Mouse (Mus musculus): ENCODE results near the gene Slco4a1. TPM values are rescaled to one million over a fixed set of nuclear protein-coding genes. Genes with fewer than 3 reads are reported as not detected.

The Slco4a1 gene
- polyA plus RNA-seq, 1 experiment from 2014 or later, result 1.7 TPM

DNA sequence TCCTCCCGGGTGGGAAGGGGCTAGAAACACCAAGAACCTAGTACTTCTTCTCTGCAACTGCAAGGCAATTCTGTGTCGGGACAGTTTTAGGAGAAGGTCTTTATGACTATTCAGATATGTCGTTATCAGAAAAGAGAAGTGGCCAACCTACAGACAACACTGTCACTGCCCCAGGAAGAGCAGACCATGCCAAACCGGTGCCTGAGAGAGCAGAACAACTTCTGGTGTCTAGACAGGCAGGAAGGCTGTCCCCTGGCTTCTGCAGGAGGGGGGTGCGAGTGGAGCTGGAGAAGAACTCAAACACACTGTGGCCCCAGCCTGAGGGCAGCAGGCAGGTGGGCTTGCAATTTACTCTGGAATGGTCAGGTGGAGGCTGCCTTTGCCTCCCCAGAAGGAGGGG is 14.0 kb upstream of the Slco4a1 start:
- Histone ChIP-seq H3K9me3 (replicated peaks; ENCODE audit: control insufficient read depth, low read length, poor library complexity, severe bottlenecking) (no peaks in the 10 kb centered on the region), H3K4me3 (ENCODE audit: low read depth, low read length) (no peak overlapping the region), H3K27ac (ENCODE audit: low read length) (no peak overlapping the region), H3K9ac (ENCODE audit: low read depth, low read length) (no peak overlapping the region), H3K27me3 (ENCODE audit: control insufficient read depth, insufficient read depth, low read depth, low read length) (no peaks in the 10 kb centered on the region), H3K36me3 (ENCODE audit: control insufficient read depth, insufficient read depth, low read length) (no peaks in the 10 kb centered on the region), H3K4me2 (ENCODE audit: low read length) (no peak overlapping the region), H3K4me1 (ENCODE audit: control insufficient read depth, insufficient read depth, low read length) (no peaks in the 10 kb centered on the region)
- ATAC-seq, result no peak
- 91% methylated on average over 5 of the region's 5 CpGs for WGBS

DNA sequence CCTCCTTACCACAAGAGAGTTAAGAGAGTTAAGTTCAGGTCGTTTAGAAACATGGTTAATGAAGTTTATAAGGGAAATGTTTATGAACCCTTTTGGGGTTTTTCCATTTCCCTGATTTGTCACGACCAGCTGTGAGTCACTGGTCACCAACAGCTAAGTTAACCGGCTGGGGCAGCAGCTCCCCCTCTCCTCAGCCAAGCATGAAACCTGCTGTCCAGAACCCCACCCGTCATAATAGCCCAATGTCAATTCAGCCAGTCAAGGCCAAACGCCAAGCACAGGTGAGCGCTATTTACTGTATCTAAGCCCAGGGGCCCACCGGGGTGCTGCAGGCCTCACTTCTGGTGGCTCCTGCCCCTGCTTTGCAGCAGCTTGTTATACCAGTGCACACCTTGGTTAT is 12.2 kb upstream of the Slco4a1 start:
- H3K27ac ChIP-seq (ENCODE audit: low read length), result no peak overlapping the region
- H3K4me3 ChIP-seq (ENCODE audit: low read depth, low read length), result no peak overlapping the region
- ATAC-seq, result no peak
- no peaks in the 10 kb centered on the region for H3K27me3 ChIP-seq (ENCODE audit: control insufficient read depth, insufficient read depth, low read depth, low read length)
- no peak overlapping the region for H3K9ac ChIP-seq (ENCODE audit: low read depth, low read length)
- no peaks in the 10 kb centered on the region for H3K36me3 ChIP-seq (ENCODE audit: control insufficient read depth, insufficient read depth, low read length)
- no peak overlapping the region for H3K4me2 ChIP-seq (ENCODE audit: low read length)
- 69% methylated on average over 7 of the region's 7 CpGs for WGBS
- H3K4me1 ChIP-seq (ENCODE audit: control insufficient read depth, insufficient read depth, low read length), result no peaks in the 10 kb centered on the region
- no peaks in the 10 kb centered on the region for H3K9me3 ChIP-seq (replicated peaks; ENCODE audit: control insufficient read depth, low read length, poor library complexity, severe bottlenecking)

DNA sequence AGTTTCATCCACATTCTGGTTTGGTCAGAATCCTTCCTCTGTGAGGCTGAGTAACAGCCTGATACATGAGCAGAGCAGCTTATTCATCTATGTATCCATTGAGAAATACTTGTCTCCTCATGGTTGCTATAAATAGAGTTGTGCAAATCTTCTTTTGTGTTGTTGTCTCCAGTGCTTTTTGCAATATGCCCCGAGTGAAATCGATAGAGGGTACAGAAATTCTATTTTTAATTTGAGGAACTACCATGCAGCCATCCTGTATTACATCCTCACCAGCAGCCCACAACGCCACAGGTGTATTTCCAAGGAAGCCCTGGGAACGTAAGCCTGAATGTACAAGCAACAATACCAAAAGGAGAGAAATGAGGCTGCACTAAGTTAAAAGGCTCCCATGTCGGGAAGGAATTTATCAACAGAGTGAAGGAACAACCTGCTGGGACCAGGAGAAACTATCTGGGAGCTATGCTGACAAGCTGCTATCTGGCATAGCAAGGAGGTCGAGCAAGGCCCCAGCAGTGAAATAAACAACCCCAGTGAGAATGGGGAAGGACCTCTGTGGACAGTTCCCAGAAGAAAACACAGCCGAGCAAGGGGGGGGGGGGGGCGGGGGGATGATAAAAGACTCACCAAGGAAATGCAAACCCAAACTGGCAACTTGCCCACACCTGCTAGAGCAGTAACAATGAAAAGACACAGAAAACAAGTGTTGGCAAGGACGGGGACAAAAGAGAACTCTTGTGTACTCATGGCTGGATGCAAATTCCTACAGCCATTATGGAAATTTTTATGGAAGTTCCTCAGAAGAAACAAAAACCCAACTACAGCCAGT is 10.9 kb upstream of the Slco4a1 start:
- 44% methylated on average over 8 of the region's 9 CpGs for WGBS
- H3K9me3 ChIP-seq (replicated peaks; ENCODE audit: control insufficient read depth, low read length, poor library complexity, severe bottlenecking), result no peaks in the 10 kb centered on the region
- no peak overlapping the region for H3K4me3 ChIP-seq (ENCODE audit: low read depth, low read length)
- no peak overlapping the region for H3K9ac ChIP-seq (ENCODE audit: low read depth, low read length)
- H3K27me3 ChIP-seq (ENCODE audit: control insufficient read depth, insufficient read depth, low read depth, low read length), result no peaks in the 10 kb centered on the region
- no peak for ATAC-seq
- no peak overlapping the region for H3K4me2 ChIP-seq (ENCODE audit: low read length)
- H3K27ac ChIP-seq (ENCODE audit: low read length), result no peak overlapping the region
- no peaks in the 10 kb centered on the region for H3K4me1 ChIP-seq (ENCODE audit: control insufficient read depth, insufficient read depth, low read length)
- H3K36me3 ChIP-seq (ENCODE audit: control insufficient read depth, insufficient read depth, low read length), result no peaks in the 10 kb centered on the region

DNA sequence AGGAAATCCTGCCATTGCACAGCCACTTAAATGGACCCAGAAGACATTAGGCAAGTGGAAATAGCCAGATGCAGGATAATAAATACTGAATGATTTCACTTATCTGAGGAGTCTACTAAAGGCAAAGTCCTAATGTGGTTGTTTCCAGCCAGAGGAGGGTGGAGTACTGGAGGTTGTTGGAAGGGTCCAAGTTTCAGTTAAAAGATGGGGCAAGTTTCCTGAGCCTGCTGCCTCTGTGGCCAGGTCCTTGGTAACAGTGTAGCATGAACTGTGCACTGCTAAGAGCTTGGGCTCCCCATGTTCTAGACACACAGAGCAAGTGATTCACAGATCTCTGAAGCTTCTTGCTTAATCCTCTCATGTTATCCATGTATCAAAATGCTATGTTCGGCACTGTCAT is 10.1 kb upstream of the Slco4a1 start:
- H3K36me3 ChIP-seq (ENCODE audit: control insufficient read depth, insufficient read depth, low read length), result no peaks in the 10 kb centered on the region
- 95% methylated on average over 1 of the region's 1 CpGs for WGBS
- H3K4me3 ChIP-seq (ENCODE audit: low read depth, low read length), result no peak overlapping the region

DNA sequence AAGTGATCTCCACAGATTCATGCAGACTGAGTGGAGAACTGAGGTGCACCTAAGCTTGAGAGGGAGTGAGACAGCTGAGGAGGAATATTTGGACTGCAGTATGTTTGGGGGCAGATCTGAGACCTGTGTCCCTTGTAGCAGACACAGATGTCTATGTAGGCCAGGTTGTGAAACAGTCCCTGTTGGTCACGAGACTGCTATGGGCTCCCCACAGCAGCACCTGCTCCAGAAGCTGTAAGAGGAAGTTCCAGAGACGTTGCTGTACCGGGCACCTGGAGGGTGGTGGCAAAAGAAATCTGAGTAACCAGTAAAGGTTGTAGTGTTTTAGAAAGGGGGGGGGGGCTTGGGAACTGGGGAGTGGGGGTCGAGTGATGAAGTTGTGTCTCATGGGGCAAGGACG is 7.0 kb upstream of the Slco4a1 start:
- 90% methylated on average over 5 of the region's 5 CpGs for WGBS
- H3K9me3 ChIP-seq (replicated peaks; ENCODE audit: control insufficient read depth, low read length, poor library complexity, severe bottlenecking), result no peaks in the 10 kb centered on the region
- H3K36me3 ChIP-seq (ENCODE audit: control insufficient read depth, insufficient read depth, low read length), result no peaks in the 10 kb centered on the region
- no peak overlapping the region for H3K9ac ChIP-seq (ENCODE audit: low read depth, low read length)
- H3K27ac ChIP-seq (ENCODE audit: low read length), result no peak overlapping the region
- H3K4me3 ChIP-seq (ENCODE audit: low read depth, low read length), result no peak overlapping the region
- H3K4me1 ChIP-seq (ENCODE audit: control insufficient read depth, insufficient read depth, low read length), result no peaks in the 10 kb centered on the region
- H3K4me2 ChIP-seq (ENCODE audit: low read length), result no peak overlapping the region
- ATAC-seq, result no peak
- H3K27me3 ChIP-seq (ENCODE audit: control insufficient read depth, insufficient read depth, low read depth, low read length), result peaks cover 6% of the 10 kb centered on the region

More for the DNA sequence above, 10.1 kb upstream of the Slco4a1 start:
- Histone ChIP-seq H3K4me2 (ENCODE audit: low read length) (no peak overlapping the region), H3K9me3 (replicated peaks; ENCODE audit: control insufficient read depth, low read length, poor library complexity, severe bottlenecking) (no peaks in the 10 kb centered on the region), H3K27me3 (ENCODE audit: control insufficient read depth, insufficient read depth, low read depth, low read length) (no peaks in the 10 kb centered on the region), H3K9ac (ENCODE audit: low read depth, low read length) (no peak overlapping the region), H3K27ac (ENCODE audit: low read length) (no peak overlapping the region), H3K4me1 (ENCODE audit: control insufficient read depth, insufficient read depth, low read length) (no peaks in the 10 kb centered on the region)
- no peak for ATAC-seq

DNA sequence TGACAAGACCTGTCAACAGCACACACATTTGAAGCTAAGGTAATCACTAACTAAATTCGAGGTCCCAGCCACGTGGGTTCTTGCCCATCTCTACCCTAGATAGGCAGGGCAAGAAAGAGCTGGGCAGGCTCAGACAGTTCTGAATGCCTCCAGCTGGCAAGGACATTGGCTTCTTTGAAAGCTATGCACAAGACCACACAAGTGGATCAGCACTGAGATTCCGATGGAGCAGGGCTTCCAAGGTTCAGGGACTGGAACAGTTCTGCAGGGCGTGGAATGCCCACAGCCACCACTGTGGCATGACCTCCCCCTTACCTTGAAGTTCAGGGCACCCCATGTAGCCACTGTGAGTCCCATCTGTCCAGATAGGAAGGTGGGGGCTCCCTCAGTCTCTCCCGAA is 5.5 kb upstream of the Slco4a1 start:
- no peaks in the 10 kb centered on the region for H3K9me3 ChIP-seq (replicated peaks; ENCODE audit: control insufficient read depth, low read length, poor library complexity, severe bottlenecking)
- no peaks in the 10 kb centered on the region for H3K36me3 ChIP-seq (ENCODE audit: control insufficient read depth, insufficient read depth, low read length)
- no peak overlapping the region for H3K27ac ChIP-seq (ENCODE audit: low read length)
- no peaks in the 10 kb centered on the region for H3K4me1 ChIP-seq (ENCODE audit: control insufficient read depth, insufficient read depth, low read length)
- no peak for ATAC-seq
- H3K4me2 ChIP-seq (ENCODE audit: low read length), result no peak overlapping the region
- H3K27me3 ChIP-seq (ENCODE audit: control insufficient read depth, insufficient read depth, low read depth, low read length), result peaks cover 9% of the 10 kb centered on the region
- no peak overlapping the region for H3K9ac ChIP-seq (ENCODE audit: low read depth, low read length)
- 81% methylated on average over 5 of the region's 5 CpGs for WGBS
- no peak overlapping the region for H3K4me3 ChIP-seq (ENCODE audit: low read depth, low read length)

DNA sequence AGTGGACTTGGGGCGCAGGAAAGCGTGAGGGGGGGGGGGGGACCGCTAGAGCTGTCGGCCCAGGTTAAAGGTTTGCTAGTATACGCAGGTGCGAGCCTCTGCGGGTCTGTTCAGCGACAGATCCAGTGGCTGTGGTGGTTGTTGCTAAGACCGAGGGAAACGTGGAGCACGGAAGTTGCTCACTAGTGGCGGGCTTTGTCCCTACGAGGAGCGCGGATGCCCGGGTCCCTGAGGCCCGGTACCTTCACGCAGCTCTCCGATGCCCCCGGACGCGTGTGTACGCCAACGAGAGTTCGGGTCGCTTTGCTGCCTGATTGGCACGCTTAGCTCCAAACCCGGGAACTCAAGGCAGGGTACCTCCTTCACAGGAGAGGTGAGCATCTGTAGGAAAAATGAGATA is 660 bp downstream of the Slco4a1 start:
- Histone ChIP-seq H3K4me1 (ENCODE audit: control insufficient read depth, insufficient read depth, low read length) (peaks cover 5% of the 10 kb centered on the region), H3K9me3 (replicated peaks; ENCODE audit: control insufficient read depth, low read length, poor library complexity, severe bottlenecking) (no peaks in the 10 kb centered on the region), H3K9ac (ENCODE audit: low read depth, low read length) (peak overlapping the region; percentile 58), H3K36me3 (ENCODE audit: control insufficient read depth, insufficient read depth, low read length) (no peaks in the 10 kb centered on the region), H3K27ac (ENCODE audit: low read length) (no peak overlapping the region), H3K4me3 (ENCODE audit: low read depth, low read length) (peak overlapping the region; percentile 54), H3K27me3 (ENCODE audit: control insufficient read depth, insufficient read depth, low read depth, low read length) (peaks cover 23% of the 10 kb centered on the region), H3K4me2 (ENCODE audit: low read length) (peak overlapping the region; percentile 90)
- peak; percentile 61 for ATAC-seq
- WGBS, result under 1% methylated on average over 28 of the region's 28 CpGs

DNA sequence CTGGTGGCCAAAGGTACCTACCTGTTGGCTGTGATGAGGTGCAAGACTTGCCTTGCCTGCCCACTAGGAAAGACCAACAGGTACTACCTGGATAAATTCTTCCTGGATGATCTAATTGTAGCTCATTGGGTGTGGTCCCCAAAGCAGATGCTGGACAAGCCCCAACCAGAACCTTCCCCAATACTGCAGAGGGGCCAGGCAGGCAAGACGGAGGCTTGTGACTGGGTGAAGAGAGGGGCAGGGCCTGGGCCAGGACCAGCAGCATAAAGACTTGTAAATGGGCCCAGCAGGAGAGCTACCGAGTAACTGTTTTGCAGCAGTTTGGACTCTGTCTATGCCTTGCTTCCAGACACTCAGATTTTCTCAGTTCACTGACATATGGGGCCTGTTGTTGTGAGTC is 1.6 kb downstream of the Slco4a1 start:
- no peak overlapping the region for H3K4me2 ChIP-seq (ENCODE audit: low read length)
- no peak for ATAC-seq
- peaks cover 5% of the 10 kb centered on the region for H3K4me1 ChIP-seq (ENCODE audit: control insufficient read depth, insufficient read depth, low read length)
- H3K9ac ChIP-seq (ENCODE audit: low read depth, low read length), result no peak overlapping the region
- H3K4me3 ChIP-seq (ENCODE audit: low read depth, low read length), result no peak overlapping the region
- no peaks in the 10 kb centered on the region for H3K9me3 ChIP-seq (replicated peaks; ENCODE audit: control insufficient read depth, low read length, poor library complexity, severe bottlenecking)
- peaks cover 22% of the 10 kb centered on the region for H3K27me3 ChIP-seq (ENCODE audit: control insufficient read depth, insufficient read depth, low read depth, low read length)
- H3K27ac ChIP-seq (ENCODE audit: low read length), result no peak overlapping the region
- no peaks in the 10 kb centered on the region for H3K36me3 ChIP-seq (ENCODE audit: control insufficient read depth, insufficient read depth, low read length)
- WGBS, result 42% methylated on average over 2 of the region's 2 CpGs

DNA sequence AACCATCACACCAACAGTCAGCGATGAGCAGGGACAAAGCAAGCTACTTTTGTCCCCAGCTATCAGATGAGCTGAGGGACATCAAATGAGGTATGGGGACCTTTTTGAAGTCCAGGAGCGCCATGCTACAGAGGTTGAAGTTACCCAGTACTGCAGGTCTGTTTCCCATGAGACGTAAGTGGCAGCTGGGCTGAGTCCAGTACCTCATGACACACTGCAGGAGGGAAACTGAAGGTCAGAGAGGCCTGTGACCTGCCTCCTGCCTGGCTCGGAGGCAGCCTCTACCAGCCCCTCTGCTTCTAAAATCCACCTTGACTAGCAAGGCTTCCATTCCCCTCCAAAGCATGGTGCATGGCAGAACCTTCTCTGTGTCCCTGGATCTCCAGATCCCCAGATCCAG is 3.4 kb downstream of the Slco4a1 start:
- Histone ChIP-seq H3K9me3 (replicated peaks; ENCODE audit: control insufficient read depth, low read length, poor library complexity, severe bottlenecking) (no peaks in the 10 kb centered on the region), H3K4me1 (ENCODE audit: control insufficient read depth, insufficient read depth, low read length) (peaks cover 5% of the 10 kb centered on the region), H3K27me3 (ENCODE audit: control insufficient read depth, insufficient read depth, low read depth, low read length) (peaks cover 16% of the 10 kb centered on the region), H3K9ac (ENCODE audit: low read depth, low read length) (no peak overlapping the region), H3K4me3 (ENCODE audit: low read depth, low read length) (no peak overlapping the region), H3K36me3 (ENCODE audit: control insufficient read depth, insufficient read depth, low read length) (no peaks in the 10 kb centered on the region), H3K4me2 (ENCODE audit: low read length) (no peak overlapping the region), H3K27ac (ENCODE audit: low read length) (no peak overlapping the region)
- no peak for ATAC-seq
- 76% methylated on average over 4 of the region's 4 CpGs for WGBS

Measured in midbrain, embryonic 16.5 days (tissue).